Mouse (Mus musculus): ENCODE measurements around the gene Mpc1.
A peak's percentile ranks its signal among the peaks of the same experiment; 100 is the strongest.

Mpc1 gene

DNA sequence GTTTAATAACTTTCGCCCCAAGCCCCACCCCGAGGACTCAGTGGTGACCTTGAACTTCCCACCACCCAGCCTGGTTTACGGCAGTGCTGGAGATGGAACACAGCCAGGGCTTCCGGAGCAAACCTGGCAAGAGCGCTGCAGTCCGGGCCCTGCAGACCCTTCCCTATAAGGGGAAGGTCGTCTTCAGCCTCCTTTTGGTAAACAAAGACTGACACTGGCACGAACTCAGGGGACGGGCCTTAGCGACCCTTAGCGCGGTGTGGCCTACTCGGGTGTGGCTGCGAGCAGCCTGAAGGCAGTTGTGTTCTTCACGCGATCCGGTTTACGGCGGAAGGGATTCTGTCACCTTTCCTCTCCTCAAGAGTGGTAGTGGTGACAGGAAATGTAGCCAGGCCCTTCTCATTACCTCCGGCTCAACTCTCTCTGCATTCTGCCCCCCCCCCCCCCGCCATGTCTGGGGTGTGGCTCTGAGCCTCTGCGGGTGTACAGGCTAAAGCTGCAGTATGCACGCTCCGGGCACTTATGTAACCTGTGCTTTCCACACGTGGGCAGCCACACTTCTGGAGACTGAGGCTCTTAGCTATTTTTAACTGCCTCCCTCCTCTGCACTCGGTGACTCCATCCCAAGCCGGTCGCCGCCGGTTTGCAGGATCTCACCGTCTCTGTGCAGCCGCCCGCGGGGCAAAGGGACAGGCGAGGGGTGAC is at the start of gene Mpc1:
Mpc1 (plus strand) TSS at position 84 of the 705 bp plus-strand sequence.
- DNase-seq (ENCODE audit: low spot score): peak; percentile 89

DNA sequence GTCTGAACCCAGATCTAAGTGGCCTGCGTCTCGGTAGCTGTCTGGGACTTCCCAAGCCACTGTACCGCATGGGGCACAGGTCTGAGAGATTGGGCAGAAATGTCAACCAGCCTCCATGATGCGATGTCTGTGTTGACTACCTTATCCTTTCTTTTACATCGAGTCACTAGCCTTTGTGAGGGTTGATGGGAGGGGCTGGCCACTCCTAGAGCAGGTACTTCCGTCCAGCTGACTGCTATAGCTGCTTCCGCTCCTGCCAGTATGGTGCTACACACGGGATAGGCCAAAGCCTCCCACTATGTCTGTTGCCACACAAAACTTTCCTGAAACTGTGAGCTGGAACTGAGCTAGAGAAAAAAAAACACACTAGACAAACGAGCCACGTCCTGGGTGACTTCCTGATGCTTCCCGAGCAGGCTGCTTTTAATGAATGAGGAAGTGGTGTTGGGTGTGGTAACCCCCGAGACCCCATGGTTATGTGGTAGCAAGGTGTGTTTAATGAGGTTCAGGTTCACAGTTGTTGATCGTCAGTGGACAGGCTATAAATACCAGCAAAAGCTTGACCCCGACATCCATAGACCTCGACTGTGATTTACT is 49.0 kb upstream of the Mpc1 start:
- DNase-seq (ENCODE audit: low spot score): no peak

DNA sequence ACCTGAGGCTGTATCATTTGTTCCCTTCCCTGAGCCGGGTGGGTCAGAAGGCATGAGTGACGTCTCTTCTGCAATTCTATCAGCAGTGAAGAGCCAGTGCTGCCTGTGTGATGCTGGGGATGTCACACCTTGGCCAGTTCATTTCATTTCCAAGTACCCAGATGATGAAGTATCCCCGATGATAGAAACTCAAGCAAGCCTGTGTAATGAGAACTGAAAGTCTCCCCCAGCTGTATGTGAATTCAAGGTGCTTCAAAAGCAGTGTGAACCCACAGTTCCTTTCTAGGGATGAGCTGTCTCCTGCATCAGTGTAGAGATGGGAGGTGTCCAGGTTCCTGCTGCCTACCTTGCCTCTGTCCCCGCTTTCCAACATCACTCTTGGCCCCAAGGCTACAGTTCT is 48.2 kb upstream of the Mpc1 start:
- no peak for DNase-seq (ENCODE audit: low spot score)

GRCm38 (mm10) chr17:8235743-8236142 is 47.0 kb upstream of the Mpc1 start, which contains the start of gene Ccr6:
Gene Ccr6 (plus strand): TSS chr17:8236043.
- no peak for DNase-seq (ENCODE audit: low spot score)

DNA sequence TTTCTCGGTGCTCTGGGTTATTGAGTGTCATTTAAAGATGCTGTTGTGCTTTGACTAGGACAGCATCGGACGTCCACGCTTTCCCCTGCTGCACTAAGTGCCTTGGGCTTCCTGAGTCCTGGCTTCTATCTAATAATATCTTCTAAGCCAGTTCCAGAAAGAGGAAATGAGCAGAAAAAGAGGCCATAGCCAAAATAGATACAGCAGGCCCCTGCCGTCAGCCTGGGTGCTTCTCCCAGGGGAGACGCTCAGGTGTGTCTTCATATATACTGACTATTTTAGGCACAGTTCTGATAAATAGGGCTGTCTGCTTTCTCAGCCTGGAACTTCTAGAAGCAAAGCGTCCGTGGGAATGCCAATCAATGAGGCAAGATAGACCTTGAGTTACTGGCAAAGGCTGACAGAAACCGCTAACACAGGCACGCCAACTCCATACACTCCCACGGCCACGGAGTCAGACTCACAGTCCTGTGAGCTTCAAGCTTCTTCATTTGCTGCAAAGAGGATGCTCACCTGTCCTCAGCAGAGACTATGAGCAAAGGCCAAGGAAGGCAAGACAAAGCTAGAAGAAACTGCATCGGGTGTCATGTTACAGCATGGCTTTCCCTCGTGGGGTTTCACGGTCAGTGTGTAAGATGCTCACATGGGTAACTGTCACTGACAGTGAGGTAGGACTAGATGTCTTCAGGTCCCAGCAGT is 44.5 kb upstream of the Mpc1 start:
- no peak for DNase-seq (ENCODE audit: low spot score)

DNA sequence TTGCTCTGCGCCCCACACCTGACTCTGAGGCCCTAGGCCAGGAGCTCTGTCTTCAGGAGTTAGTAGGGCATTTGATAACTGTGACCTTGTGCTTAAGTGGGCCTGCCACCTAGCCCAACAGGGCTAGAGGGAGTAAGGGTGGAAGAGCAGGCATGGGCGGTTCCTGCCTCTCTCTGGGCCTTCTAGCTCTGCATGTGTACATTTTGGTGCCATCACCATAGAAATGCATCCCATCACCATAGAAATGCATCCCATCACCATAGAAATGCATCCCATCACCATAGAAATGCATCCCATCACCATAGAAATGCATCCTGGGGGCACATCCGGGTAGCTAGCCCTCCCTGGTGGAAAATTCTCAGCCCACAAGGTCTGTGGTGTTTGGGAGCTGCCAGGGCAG is 43.1 kb upstream of the Mpc1 start:
- DNase-seq (ENCODE audit: low spot score): no peak

DNA sequence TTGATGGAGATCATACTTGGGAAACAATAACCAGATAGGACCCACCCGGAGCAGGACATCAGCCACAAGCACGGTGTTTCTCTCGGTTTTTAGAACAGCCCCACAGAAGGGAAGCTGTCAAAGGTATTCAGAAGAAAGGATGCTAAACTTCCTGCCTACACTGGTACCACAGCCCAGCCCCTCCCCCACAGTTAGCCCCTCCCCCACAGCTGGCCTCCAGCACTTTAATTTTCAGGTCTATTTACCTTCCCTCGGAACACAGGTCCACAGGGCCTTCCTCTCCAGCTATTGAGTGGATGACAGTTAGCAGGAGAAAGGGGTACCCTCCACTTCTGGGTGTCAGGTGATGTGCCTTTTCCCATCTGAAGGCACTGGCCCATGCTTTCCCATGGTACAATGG is 42.2 kb upstream of the Mpc1 start:
- DNase-seq (ENCODE audit: low spot score): no peak

DNA sequence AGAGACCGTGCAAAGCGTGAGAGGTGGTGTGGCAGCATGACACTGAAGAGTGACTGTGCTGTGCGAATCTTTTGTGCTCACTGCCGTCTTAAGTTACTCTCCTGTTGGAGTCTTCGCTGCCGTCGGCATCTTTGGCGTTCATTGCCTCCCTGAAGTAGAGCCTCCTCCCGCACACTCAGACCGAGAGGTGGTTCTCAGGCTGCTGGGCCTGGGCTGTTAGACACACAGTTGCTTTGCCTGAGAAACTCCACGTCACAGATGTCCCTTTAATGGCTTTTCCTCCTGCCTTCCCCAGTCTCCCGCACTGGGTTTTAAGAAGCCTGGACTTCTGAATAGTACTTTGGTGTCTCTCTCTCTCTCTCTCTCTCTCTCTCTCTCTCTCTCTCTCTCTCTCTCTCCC is 41.1 kb upstream of the Mpc1 start:
- no peak for DNase-seq (ENCODE audit: low spot score)

DNA sequence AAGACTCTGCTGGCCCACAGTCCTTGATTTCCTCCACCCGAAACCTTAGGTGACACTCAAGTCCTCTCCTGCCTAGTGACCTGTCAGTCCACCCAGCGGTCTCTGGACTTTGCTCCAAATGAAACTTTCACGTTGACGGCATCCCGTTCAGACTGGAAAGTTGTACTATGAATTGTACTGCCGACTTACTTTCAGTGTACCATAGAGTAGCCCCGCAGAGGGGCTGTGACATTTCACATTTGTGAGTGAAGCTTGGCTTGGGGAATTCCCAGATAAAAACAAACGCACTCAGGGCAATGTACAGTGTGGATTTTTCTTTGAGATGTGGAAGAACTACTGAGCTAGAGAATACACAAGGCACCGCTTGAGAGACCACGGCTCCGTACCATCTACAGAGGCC is 40.5 kb upstream of the Mpc1 start:
- no peak for DNase-seq (ENCODE audit: low spot score)

- DNase-seq (ENCODE audit: low spot score): peak; percentile 54
These were observed 38.6 kb upstream of the Mpc1 start for GRCm38 (mm10) chr17:8244124-8244523.

- DNase-seq (ENCODE audit: low spot score): no peak
These were observed 36.5 kb upstream of the Mpc1 start for GRCm38 (mm10) chr17:8246102-8246754.

DNA sequence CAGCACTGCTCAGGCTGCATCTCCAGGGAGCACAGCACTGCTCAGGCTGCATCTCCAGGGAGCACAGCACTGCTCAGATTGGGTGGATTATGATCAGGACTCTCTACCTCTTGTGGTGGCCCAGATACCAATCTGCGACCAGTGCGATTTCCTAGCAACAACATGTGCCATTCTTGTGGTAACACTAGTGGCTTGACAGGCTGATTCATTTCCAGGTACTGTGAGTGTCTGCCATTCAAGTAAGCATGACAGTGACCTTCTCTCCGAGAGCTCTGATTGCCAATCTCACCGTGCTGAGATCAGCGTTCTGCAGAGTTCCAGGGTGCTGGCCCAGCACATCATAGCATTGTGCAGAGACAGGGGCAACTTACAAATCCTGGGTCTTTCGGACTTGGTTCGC is 31.0 kb upstream of the Mpc1 start:
- DNase-seq (ENCODE audit: low spot score): no peak

- DNase-seq (ENCODE audit: low spot score): no peak
These were observed 28.4 kb upstream of the Mpc1 start for GRCm38 (mm10) chr17:8254268-8254667.

DNA sequence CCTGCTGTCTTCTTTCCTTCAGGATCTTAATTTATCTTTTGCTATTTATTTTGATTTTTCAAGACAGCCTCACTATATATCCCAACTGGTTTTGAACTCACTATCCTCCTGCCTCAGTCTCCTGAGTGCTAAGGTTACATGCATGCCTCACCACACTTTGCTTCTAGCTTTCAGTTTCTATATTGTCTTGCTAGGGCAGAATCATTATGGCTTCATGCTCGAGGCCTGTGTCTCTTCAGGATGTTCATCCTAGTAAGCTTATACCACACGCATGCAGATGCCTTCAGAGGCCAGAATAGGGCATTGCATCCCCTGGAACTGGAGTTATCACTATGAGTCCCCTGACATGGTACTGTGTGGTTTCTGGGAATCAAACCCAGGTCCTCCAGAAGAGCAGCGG is 27.8 kb upstream of the Mpc1 start:
- DNase-seq (ENCODE audit: low spot score): no peak

GRCm38 (mm10) chr17:8255583-8255982 is 27.1 kb upstream of the Mpc1 start:
- no peak for DNase-seq (ENCODE audit: low spot score)

GRCm38 (mm10) chr17:8256982-8257381 is 25.7 kb upstream of the Mpc1 start:
- DNase-seq (ENCODE audit: low spot score): no peak

DNA sequence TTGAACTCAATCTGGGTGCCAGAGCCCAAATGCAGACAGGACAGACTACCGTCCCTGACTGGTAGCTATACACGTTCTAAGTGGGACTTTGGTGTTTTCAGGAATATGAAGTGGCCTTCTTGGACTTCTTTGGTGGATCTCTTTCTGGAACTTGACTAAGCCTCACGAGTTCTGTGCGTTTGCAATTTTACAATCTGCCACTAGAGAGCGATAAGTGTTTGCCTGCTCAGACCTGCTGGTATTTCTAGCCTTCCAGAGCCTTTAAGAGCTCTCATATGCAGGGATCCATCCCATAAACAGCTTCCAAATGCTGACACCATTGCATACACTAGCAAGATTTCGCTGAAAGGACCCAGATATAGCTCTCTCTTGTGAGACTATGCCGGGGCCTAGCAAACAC is 18.1 kb upstream of the Mpc1 start:
- DNase-seq (ENCODE audit: low spot score): peak; percentile 73

GRCm38 (mm10) chr17:8272054-8272749 is 10.5 kb upstream of the Mpc1 start:
- peak; percentile 67 for DNase-seq (ENCODE audit: low spot score)

DNA sequence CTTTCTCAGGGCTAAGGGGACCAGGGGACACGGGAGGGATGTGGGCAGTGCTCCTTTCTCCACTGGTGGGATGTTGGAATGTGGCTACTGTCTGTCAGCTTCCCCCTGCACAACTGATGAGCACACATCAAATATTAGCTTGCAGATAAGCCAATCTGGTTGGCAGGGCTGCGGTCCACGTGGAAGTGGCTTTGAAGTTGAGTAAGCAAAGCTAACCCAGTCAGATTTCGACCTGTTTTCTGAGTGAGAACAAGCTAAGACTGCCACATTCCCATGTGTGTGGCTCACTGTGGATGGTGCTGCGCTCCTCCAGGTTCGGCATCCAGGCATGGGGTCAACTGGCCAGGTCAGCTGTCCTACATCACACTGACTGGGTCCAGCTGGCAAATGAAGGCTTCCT is 9.8 kb upstream of the Mpc1 start:
- DNase-seq (ENCODE audit: low spot score): no peak

DNA sequence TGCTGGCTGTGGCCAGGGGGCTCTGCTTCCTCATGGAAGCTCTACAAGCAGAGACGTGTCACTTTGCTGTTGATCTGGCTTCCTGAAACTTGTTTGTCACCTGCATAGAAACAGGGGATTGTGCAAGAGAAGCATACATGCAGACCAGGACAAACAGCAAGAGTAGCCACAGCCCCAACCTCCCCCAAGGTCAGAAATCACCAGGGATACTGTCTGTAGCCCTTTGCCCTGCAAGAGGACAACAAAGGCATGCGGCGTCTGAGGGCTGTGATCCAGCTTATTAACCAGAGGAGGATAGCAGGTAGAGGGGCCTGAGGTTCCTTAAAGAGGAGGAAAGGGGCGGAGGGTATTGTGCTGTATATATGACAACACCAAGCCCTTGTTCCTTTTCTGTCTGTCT is 6.6 kb upstream of the Mpc1 start:
- DNase-seq (ENCODE audit: low spot score): no peak

DNA sequence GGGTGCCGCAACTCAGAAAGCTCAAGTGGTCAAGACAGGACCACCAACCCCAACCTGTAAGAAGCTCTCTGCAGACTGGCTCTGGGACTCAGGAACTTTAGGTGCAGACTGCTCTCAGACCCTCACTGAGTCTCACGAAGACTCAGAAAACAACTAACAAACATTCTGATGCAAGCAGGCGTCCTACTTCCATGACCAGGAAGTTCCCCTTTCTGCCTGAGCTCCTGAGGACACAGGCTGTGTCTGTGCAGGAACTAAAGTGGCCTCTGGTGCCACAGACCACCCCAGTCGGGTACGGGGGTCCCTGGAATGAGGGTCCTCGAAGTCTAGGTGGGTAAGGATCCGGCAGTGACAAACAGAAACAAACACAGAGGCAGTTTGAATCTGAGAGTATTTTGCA is 6.0 kb upstream of the Mpc1 start:
- no peak for DNase-seq (ENCODE audit: low spot score)

GRCm38 (mm10) chr17:8277266-8277665 is 5.4 kb upstream of the Mpc1 start:
- no peak for DNase-seq (ENCODE audit: low spot score)

Data from lung, postnatal 25 days (tissue).